Mouse (Mus musculus): ENCODE results near the gene Men1.

GRCm38 (mm10) chr19:6385419-6385818 lies 50.6 kb downstream of the Men1 start:
- TF ChIP-seq POLR2A (IDR thresholded peaks at IDR 0.05; ENCODE audit: insufficient read depth, low read depth, low read length) (no peak), CTCF (IDR thresholded peaks at IDR 0.05) (no peak), EP300 (IDR thresholded peaks at IDR 0.05; ENCODE audit: insufficient read depth, low read depth, low read length) (no peak)

Measured in heart, adult 2 months (tissue).